Mouse (Mus musculus): ENCODE results near the gene Dpp6. TPM values are rescaled to one million over a fixed set of nuclear protein-coding genes. Genes with fewer than 3 reads are reported as not detected.

The Dpp6 gene
- polyA plus RNA-seq, 1 experiment = not detected

- Histone ChIP-seq H3K4me3 (replicated peaks; ENCODE audit: control insufficient read depth, low read depth, low read length) (no peak overlapping the region), H3K27ac (ENCODE audit: control insufficient read depth, insufficient read depth, low read depth, low read length, poor library complexity) (no peak overlapping the region), H3K4me1 (ENCODE audit: control insufficient read depth, insufficient read depth, low read length) (no peaks in the 10 kb centered on the region)
- 62% methylated on average over 2 of the region's 2 CpGs for WGBS
- TF ChIP-seq CTCF (IDR thresholded peaks at IDR 0.05; ENCODE audit: control insufficient read depth, insufficient read depth, low read length) (no peak), POLR2A (IDR thresholded peaks at IDR 0.05; ENCODE audit: borderline replicate concordance, control insufficient read depth, low read depth, low read length) (no peak)
Measured at GRCm38 (mm10) chr5:27156366-27156765, 339.4 kb downstream of the Dpp6 start.

GRCm38 (mm10) chr5:27161122-27161645, 344.2 kb downstream of the Dpp6 start:
- TF ChIP-seq POLR2A (IDR thresholded peaks at IDR 0.05; ENCODE audit: borderline replicate concordance, control insufficient read depth, low read depth, low read length) = no peak
- no peak for TF ChIP-seq CTCF (IDR thresholded peaks at IDR 0.05; ENCODE audit: control insufficient read depth, insufficient read depth, low read length)
- H3K4me3 ChIP-seq (replicated peaks; ENCODE audit: control insufficient read depth, low read depth, low read length) = no peak overlapping the region
- WGBS = 61% methylated on average over 11 of the region's 11 CpGs
- no peaks in the 10 kb centered on the region for H3K4me1 ChIP-seq (ENCODE audit: control insufficient read depth, insufficient read depth, low read length)
- H3K27ac ChIP-seq (ENCODE audit: control insufficient read depth, insufficient read depth, low read depth, low read length, poor library complexity) = no peak overlapping the region

- WGBS = 71% methylated on average over 1 of the region's 1 CpGs
- Histone ChIP-seq H3K27ac (ENCODE audit: control insufficient read depth, insufficient read depth, low read depth, low read length, poor library complexity) (no peak overlapping the region), H3K4me3 (replicated peaks; ENCODE audit: control insufficient read depth, low read depth, low read length) (no peak overlapping the region), H3K4me1 (ENCODE audit: control insufficient read depth, insufficient read depth, low read length) (no peaks in the 10 kb centered on the region)
- TF ChIP-seq CTCF (IDR thresholded peaks at IDR 0.05; ENCODE audit: control insufficient read depth, insufficient read depth, low read length) = no peak
- TF ChIP-seq POLR2A (IDR thresholded peaks at IDR 0.05; ENCODE audit: borderline replicate concordance, control insufficient read depth, low read depth, low read length) = no peak
Measured at GRCm38 (mm10) chr5:27168550-27168949, 351.5 kb downstream of the Dpp6 start.

GRCm38 (mm10) chr5:27184963-27185362, 368.0 kb downstream of the Dpp6 start:
- 70% methylated on average over 4 of the region's 4 CpGs for WGBS
- Histone ChIP-seq H3K4me1 (ENCODE audit: control insufficient read depth, insufficient read depth, low read length) (no peaks in the 10 kb centered on the region), H3K4me3 (replicated peaks; ENCODE audit: control insufficient read depth, low read depth, low read length) (no peak overlapping the region), H3K27ac (ENCODE audit: control insufficient read depth, insufficient read depth, low read depth, low read length, poor library complexity) (no peak overlapping the region)
- TF ChIP-seq CTCF (IDR thresholded peaks at IDR 0.05; ENCODE audit: control insufficient read depth, insufficient read depth, low read length) = no peak
- no peak for TF ChIP-seq POLR2A (IDR thresholded peaks at IDR 0.05; ENCODE audit: borderline replicate concordance, control insufficient read depth, low read depth, low read length)

- no peak overlapping the region for H3K4me3 ChIP-seq (replicated peaks; ENCODE audit: control insufficient read depth, low read depth, low read length)
- TF ChIP-seq CTCF (IDR thresholded peaks at IDR 0.05; ENCODE audit: control insufficient read depth, insufficient read depth, low read length) = no peak
- TF ChIP-seq POLR2A (IDR thresholded peaks at IDR 0.05; ENCODE audit: borderline replicate concordance, control insufficient read depth, low read depth, low read length) = no peak
- H3K4me1 ChIP-seq (ENCODE audit: control insufficient read depth, insufficient read depth, low read length) = peaks cover 1% of the 10 kb centered on the region; the same call in 1 of the 2 replicates
- no peak overlapping the region for H3K27ac ChIP-seq (ENCODE audit: control insufficient read depth, insufficient read depth, low read depth, low read length, poor library complexity)
- WGBS = 73% methylated on average over 5 of the region's 5 CpGs
Measured at GRCm38 (mm10) chr5:27191242-27191969, 374.4 kb downstream of the Dpp6 start.

GRCm38 (mm10) chr5:27194157-27194556, 377.2 kb downstream of the Dpp6 start:
- 25% methylated on average over 3 of the region's 3 CpGs for WGBS
- TF ChIP-seq POLR2A (IDR thresholded peaks at IDR 0.05; ENCODE audit: borderline replicate concordance, control insufficient read depth, low read depth, low read length) (no peak), CTCF (IDR thresholded peaks at IDR 0.05; ENCODE audit: control insufficient read depth, insufficient read depth, low read length) (no peak)
- H3K4me3 ChIP-seq (replicated peaks; ENCODE audit: control insufficient read depth, low read depth, low read length) = no peak overlapping the region
- H3K4me1 ChIP-seq (ENCODE audit: control insufficient read depth, insufficient read depth, low read length) = peaks cover 1% of the 10 kb centered on the region; the same call in 1 of the 2 replicates
- no peak overlapping the region for H3K27ac ChIP-seq (ENCODE audit: control insufficient read depth, insufficient read depth, low read depth, low read length, poor library complexity)

GRCm38 (mm10) chr5:27194975-27195374, 378.0 kb downstream of the Dpp6 start:
- no peak overlapping the region for H3K4me3 ChIP-seq (replicated peaks; ENCODE audit: control insufficient read depth, low read depth, low read length)
- peaks cover 1% of the 10 kb centered on the region; the same call in 1 of the 2 replicates for H3K4me1 ChIP-seq (ENCODE audit: control insufficient read depth, insufficient read depth, low read length)
- TF ChIP-seq POLR2A (IDR thresholded peaks at IDR 0.05; ENCODE audit: borderline replicate concordance, control insufficient read depth, low read depth, low read length) (no peak), CTCF (IDR thresholded peaks at IDR 0.05; ENCODE audit: control insufficient read depth, insufficient read depth, low read length) (no peak)
- WGBS = 0% methylated on average over 1 of the region's 1 CpGs
- H3K27ac ChIP-seq (ENCODE audit: control insufficient read depth, insufficient read depth, low read depth, low read length, poor library complexity) = no peak overlapping the region

GRCm38 (mm10) chr5:27200581-27201341, 383.8 kb downstream of the Dpp6 start:
- Histone ChIP-seq H3K4me3 (replicated peaks; ENCODE audit: control insufficient read depth, low read depth, low read length) (no peak overlapping the region), H3K27ac (ENCODE audit: control insufficient read depth, insufficient read depth, low read depth, low read length, poor library complexity) (no peak overlapping the region), H3K4me1 (ENCODE audit: control insufficient read depth, insufficient read depth, low read length) (no peaks in the 10 kb centered on the region; the same call in 1 of the 2 replicates)
- WGBS = 58% methylated on average over 2 of the region's 2 CpGs
- TF ChIP-seq CTCF (IDR thresholded peaks at IDR 0.05; ENCODE audit: control insufficient read depth, insufficient read depth, low read length) = no peak
- no peak for TF ChIP-seq POLR2A (IDR thresholded peaks at IDR 0.05; ENCODE audit: borderline replicate concordance, control insufficient read depth, low read depth, low read length)

Measured in bone marrow, adult 2 months (tissue).